Mouse (Mus musculus) testis, postnatal 14 days (tissue): ENCODE measurements around the gene Rab3b.

ENCODE experiments used
- DNase-seq: peaks from one replicate; pipeline ENCODE4 v3.0.0; 2021; ENCODE audit warnings: low spot score

The Rab3b gene

GRCm38 (mm10) chr4:108950201-108950600, 71.3 kb downstream of the Rab3b start:
- no peak for DNase-seq

- no peak for DNase-seq
Measured at GRCm38 (mm10) chr4:108951663-108952062, 72.8 kb downstream of the Rab3b start.

GRCm38 (mm10) chr4:108959696-108960095, 80.8 kb downstream of the Rab3b start:
- DNase-seq = no peak

GRCm38 (mm10) chr4:108960619-108961460, 82.0 kb downstream of the Rab3b start:
- DNase-seq = no peak

- no peak for DNase-seq
Measured at GRCm38 (mm10) chr4:108963017-108963416, 84.2 kb downstream of the Rab3b start.

GRCm38 (mm10) chr4:108969517-108969916, 90.7 kb downstream of the Rab3b start:
- peak; percentile 65 for DNase-seq

- no peak for DNase-seq
Measured at GRCm38 (mm10) chr4:108971054-108971453, 92.2 kb downstream of the Rab3b start.

- DNase-seq = no peak
Measured at GRCm38 (mm10) chr4:108976458-108977071, 97.7 kb downstream of the Rab3b start.

GRCm38 (mm10) chr4:108986833-108987472, 108.1 kb downstream of the Rab3b start:
- no peak for DNase-seq

- no peak for DNase-seq
Measured at GRCm38 (mm10) chr4:108987473-108987842, 108.6 kb downstream of the Rab3b start.

GRCm38 (mm10) chr4:108989430-108989829, 110.6 kb downstream of the Rab3b start:
- no peak for DNase-seq

GRCm38 (mm10) chr4:108990032-108990431, 111.2 kb downstream of the Rab3b start:
- no peak for DNase-seq

GRCm38 (mm10) chr4:108990571-108990970, 111.7 kb downstream of the Rab3b start:
- no peak for DNase-seq

- no peak for DNase-seq
Measured at GRCm38 (mm10) chr4:108991811-108992210, 112.9 kb downstream of the Rab3b start.
